Mouse (Mus musculus): ENCODE measurements around the gene Rps18. TPM values are rescaled to one million over a fixed set of nuclear protein-coding genes. Genes with fewer than 3 reads are reported as not detected.
A peak's percentile ranks its signal among the peaks of the same experiment; 100 is the strongest.

Rps18 gene
- polyA plus RNA-seq, 2 experiments = 1,098 to 1,411 TPM

GRCm38 (mm10) chr17:33941381-33941780 is 14.4 kb downstream of the Rps18 start:
- no peaks in the 10 kb centered on the region for H3K27me3 ChIP-seq (ENCODE audit: control insufficient read depth, insufficient read depth, low read length)
- ATAC-seq (ENCODE audit: insufficient read depth) = no peak
- no peak overlapping the region for H3K27ac ChIP-seq
- H3K36me3 ChIP-seq (replicated peaks; ENCODE audit: control insufficient read depth, insufficient read depth, low read depth) = no peaks in the 10 kb centered on the region; the same call in none of the 2 replicates
- peak overlapping the region; percentile 77 for H3K4me2 ChIP-seq (ENCODE audit: low read depth)
- no peak for TF ChIP-seq CTCF (IDR thresholded peaks at IDR 0.05; ENCODE audit: low read depth)
- no peak for TF ChIP-seq EP300 (IDR thresholded peaks at IDR 0.05; ENCODE audit: low read depth)
- H3K4me3 ChIP-seq (ENCODE audit: insufficient read depth in 1 of 2, low read depth in 2 of 2, low read length in 2 of 2) = peak overlapping the region; percentile 97 to 99
- no peak for DNase-seq (ENCODE audit: low read depth in 3 of 3, low spot score in 3 of 3)
- 33% methylated on average over 19 of the region's 19 CpGs for WGBS (ENCODE audit: insufficient replicate concordance)
- H3K9me3 ChIP-seq (ENCODE audit: control insufficient read depth, low read length) = no peaks in the 10 kb centered on the region
- H3K4me1 ChIP-seq (replicated peaks; ENCODE audit: control insufficient read depth in 2 of 2, insufficient read depth in 2 of 2, low read length in 1 of 2) = peaks cover 5 to 12% of the 10 kb centered on the region in 2 experiments; a peak in 3 of 4 replicates
- H3K9ac ChIP-seq (replicated peaks) = peak overlapping the region; percentile 91

GRCm38 (mm10) chr17:33940981-33941380 is 14.8 kb downstream of the Rps18 start:
- Histone ChIP-seq H3K36me3 (replicated peaks; ENCODE audit: control insufficient read depth, insufficient read depth, low read depth) (no peaks in the 10 kb centered on the region; the same call in none of the 2 replicates), H3K4me2 (ENCODE audit: low read depth) (peak overlapping the region; percentile 77), H3K9me3 (ENCODE audit: control insufficient read depth, low read length) (no peaks in the 10 kb centered on the region)

GRCm38 (mm10) chr17:33940206-33940805 is 15.5 kb downstream of the Rps18 start, which contains the start of the genes Pfdn6 and Wdr46:
Gene Pfdn6, minus strand, starts transcription at chr17:33940343.
Gene Wdr46, plus strand, starts transcription at chr17:33940660.
- Histone ChIP-seq H3K27ac (peak within 1 kb of the TSS; percentile 67), H3K4me3 (ENCODE audit: insufficient read depth in 1 of 2, low read depth in 2 of 2, low read length in 2 of 2) (peak within 1 kb of the TSS; percentile 97 to 99), H3K36me3 (replicated peaks; ENCODE audit: control insufficient read depth, insufficient read depth, low read depth) (no peaks in the 10 kb centered on the region; the same call in none of the 2 replicates), H3K9me3 (ENCODE audit: control insufficient read depth, low read length) (no peaks in the 10 kb centered on the region), H3K4me2 (ENCODE audit: low read depth) (peak within 1 kb of the TSS; percentile 77), H3K27me3 (ENCODE audit: control insufficient read depth, insufficient read depth, low read length) (no peaks in the 10 kb centered on the region), H3K9ac (replicated peaks) (peak within 1 kb of the TSS; percentile 91), H3K4me1 (replicated peaks; ENCODE audit: control insufficient read depth in 2 of 2, insufficient read depth in 2 of 2, low read length in 1 of 2) (peaks cover 5 to 12% of the 10 kb centered on the region in 2 experiments; a peak in 3 of 4 replicates)
- under 1% methylated on average over 36 of the region's 36 CpGs for WGBS (ENCODE audit: insufficient replicate concordance)
- DNase-seq (ENCODE audit: low read depth in 3 of 3, low spot score in 3 of 3) (peak; percentile 86 to 92 (median 89)), ATAC-seq (ENCODE audit: insufficient read depth) (peak; percentile 90)
- TF ChIP-seq CTCF (IDR thresholded peaks at IDR 0.05; ENCODE audit: low read depth) (no peak), EP300 (IDR thresholded peaks at IDR 0.05; ENCODE audit: low read depth) (no peak)

More at GRCm38 (mm10) chr17:33940981-33941380, 14.8 kb downstream of the Rps18 start:
- ATAC-seq (ENCODE audit: insufficient read depth) = peak; percentile 9; the same call in 1 of the 2 replicates
- WGBS (ENCODE audit: insufficient replicate concordance) = under 1% methylated on average over 26 of the region's 26 CpGs
- peak overlapping the region; percentile 97 to 99 for H3K4me3 ChIP-seq (ENCODE audit: insufficient read depth in 1 of 2, low read depth in 2 of 2, low read length in 2 of 2)
- H3K27ac ChIP-seq = no peak overlapping the region
- TF ChIP-seq EP300 (IDR thresholded peaks at IDR 0.05; ENCODE audit: low read depth) = no peak
- TF ChIP-seq CTCF (IDR thresholded peaks at IDR 0.05; ENCODE audit: low read depth) = no peak
- H3K27me3 ChIP-seq (ENCODE audit: control insufficient read depth, insufficient read depth, low read length) = no peaks in the 10 kb centered on the region
- H3K4me1 ChIP-seq (replicated peaks; ENCODE audit: control insufficient read depth in 2 of 2, insufficient read depth in 2 of 2, low read length in 1 of 2) = peaks cover 5 to 12% of the 10 kb centered on the region in 2 experiments; a peak in 3 of 4 replicates
- H3K9ac ChIP-seq (replicated peaks) = peak overlapping the region; percentile 91
- DNase-seq (ENCODE audit: low read depth in 3 of 3, low spot score in 3 of 3) = no peak

GRCm38 (mm10) chr17:33938783-33939182 is 17.0 kb downstream of the Rps18 start:
- ATAC-seq (ENCODE audit: insufficient read depth) = no peak

GRCm38 (mm10) chr17:33936993-33937392 is 18.8 kb downstream of the Rps18 start:
- no peaks in the 10 kb centered on the region for H3K9me3 ChIP-seq (ENCODE audit: control insufficient read depth, low read length)
- peaks cover 2% of the 10 kb centered on the region for H3K36me3 ChIP-seq (replicated peaks; ENCODE audit: control insufficient read depth, insufficient read depth, low read depth)
- H3K4me3 ChIP-seq (ENCODE audit: insufficient read depth in 1 of 2, low read depth in 2 of 2, low read length in 2 of 2) = no peak overlapping the region
- H3K27me3 ChIP-seq (ENCODE audit: control insufficient read depth, insufficient read depth, low read length) = no peaks in the 10 kb centered on the region
- DNase-seq (ENCODE audit: low read depth in 3 of 3, low spot score in 3 of 3) = no peak
- TF ChIP-seq CTCF (IDR thresholded peaks at IDR 0.05; ENCODE audit: low read depth) (no peak), EP300 (IDR thresholded peaks at IDR 0.05; ENCODE audit: low read depth) (no peak)
- no peak for ATAC-seq (ENCODE audit: insufficient read depth)
- no peak overlapping the region for H3K9ac ChIP-seq (replicated peaks)
- H3K4me2 ChIP-seq (ENCODE audit: low read depth) = no peak overlapping the region
- peaks cover 5 to 12% of the 10 kb centered on the region in 2 experiments; a peak in 3 of 4 replicates for H3K4me1 ChIP-seq (replicated peaks; ENCODE audit: control insufficient read depth in 2 of 2, insufficient read depth in 2 of 2, low read length in 1 of 2)
- WGBS (ENCODE audit: insufficient replicate concordance) = 78% methylated on average over 15 of the region's 15 CpGs
- no peak overlapping the region for H3K27ac ChIP-seq

More at GRCm38 (mm10) chr17:33938783-33939182, 17.0 kb downstream of the Rps18 start:
- 69% methylated on average over 11 of the region's 11 CpGs for WGBS (ENCODE audit: insufficient replicate concordance)
- Histone ChIP-seq H3K4me1 (replicated peaks; ENCODE audit: control insufficient read depth in 2 of 2, insufficient read depth in 2 of 2, low read length in 1 of 2) (peaks cover 5 to 12% of the 10 kb centered on the region in 2 experiments; a peak in 3 of 4 replicates), H3K27ac (no peak overlapping the region), H3K4me3 (ENCODE audit: insufficient read depth in 1 of 2, low read depth in 2 of 2, low read length in 2 of 2) (peak overlapping the region; percentile 97 to 99; a peak in 3 of 4 replicates), H3K9ac (replicated peaks) (peak overlapping the region; percentile 23; the same call in 1 of the 2 replicates), H3K9me3 (ENCODE audit: control insufficient read depth, low read length) (no peaks in the 10 kb centered on the region), H3K4me2 (ENCODE audit: low read depth) (peak overlapping the region; percentile 77), H3K27me3 (ENCODE audit: control insufficient read depth, insufficient read depth, low read length) (no peaks in the 10 kb centered on the region), H3K36me3 (replicated peaks; ENCODE audit: control insufficient read depth, insufficient read depth, low read depth) (no peaks in the 10 kb centered on the region; the same call in none of the 2 replicates)
- DNase-seq (ENCODE audit: low read depth in 3 of 3, low spot score in 3 of 3) = no peak
- TF ChIP-seq EP300 (IDR thresholded peaks at IDR 0.05; ENCODE audit: low read depth) (no peak), CTCF (IDR thresholded peaks at IDR 0.05; ENCODE audit: low read depth) (no peak)

Measured in liver, embryonic 14.5 days (tissue).